Mouse (Mus musculus) right cerebral cortex, postnatal 10 days (tissue): ENCODE results near the gene Ptk6.
A peak's percentile ranks its signal among the peaks of the same experiment; 100 is the strongest.

ENCODE experiments used
- DNase-seq, 2 experiments: peaks; one replicate each; pipeline ENCODE4 v3.0.0; 2021; ENCODE audit warnings: low spot score in 2 of 2

Gene Ptk6

DNA sequence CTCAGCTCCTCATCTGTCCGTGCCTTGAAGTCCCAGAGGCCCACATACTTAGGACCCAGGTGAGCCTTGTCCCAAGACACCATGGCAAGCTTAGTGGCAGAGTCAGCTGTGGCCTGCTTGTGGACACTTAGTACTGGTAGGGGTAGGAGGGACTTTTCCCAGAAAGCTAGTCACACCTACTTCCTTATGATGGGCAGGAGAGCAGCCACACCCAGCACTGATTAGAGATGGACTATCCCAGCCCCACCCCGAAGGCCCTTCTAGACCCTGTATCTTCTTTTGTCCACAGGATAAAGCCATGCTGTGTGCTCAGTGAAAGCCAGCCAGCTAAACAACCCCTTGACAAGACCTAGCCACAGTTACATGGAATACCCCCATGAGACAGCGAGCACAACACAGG is at the start of gene Ptk6:
TSS of gene Ptk6 (minus strand) at position 368 of the 400 bp plus-strand sequence.
- DNase-seq: no peak

DNA sequence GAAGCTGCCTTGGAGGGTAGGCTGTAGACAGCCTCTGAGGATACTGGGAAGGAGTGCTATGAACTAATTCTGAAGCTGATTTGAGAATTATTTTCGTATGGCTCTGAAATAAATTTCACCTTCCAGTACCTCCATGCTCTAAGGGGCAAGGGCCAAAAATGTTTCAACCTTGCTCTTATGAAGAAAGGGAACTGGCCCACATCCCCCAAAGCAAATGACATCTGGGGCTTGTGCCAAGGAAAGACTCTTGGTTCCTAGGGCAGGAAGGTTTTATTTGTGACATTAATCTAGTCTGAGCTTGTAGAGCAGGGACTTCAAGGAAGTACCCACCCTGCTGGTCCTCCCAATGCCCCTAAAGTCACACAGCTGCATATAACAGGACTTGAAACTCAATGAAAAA is 49.3 kb upstream of the Ptk6 start:
- DNase-seq: no peak

DNA sequence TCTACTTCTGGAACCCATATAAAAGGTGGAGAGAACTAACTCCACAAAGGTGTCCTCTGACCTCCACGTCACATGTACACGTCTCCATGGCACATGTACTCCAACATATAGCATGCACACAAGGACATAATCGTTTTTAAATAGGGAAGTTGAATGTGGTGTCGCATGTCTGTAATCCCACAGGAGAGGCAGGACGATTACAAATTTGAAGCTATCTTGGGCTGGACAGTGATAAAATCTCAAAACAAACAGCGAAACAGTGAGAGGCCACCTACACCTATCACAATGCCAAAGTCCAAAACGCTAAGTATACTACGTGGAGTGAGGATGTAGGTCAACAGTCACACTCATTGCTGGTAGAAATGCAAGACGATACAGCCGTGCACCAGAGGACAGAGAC is 46.6 kb upstream of the Ptk6 start:
- DNase-seq: no peak

DNA sequence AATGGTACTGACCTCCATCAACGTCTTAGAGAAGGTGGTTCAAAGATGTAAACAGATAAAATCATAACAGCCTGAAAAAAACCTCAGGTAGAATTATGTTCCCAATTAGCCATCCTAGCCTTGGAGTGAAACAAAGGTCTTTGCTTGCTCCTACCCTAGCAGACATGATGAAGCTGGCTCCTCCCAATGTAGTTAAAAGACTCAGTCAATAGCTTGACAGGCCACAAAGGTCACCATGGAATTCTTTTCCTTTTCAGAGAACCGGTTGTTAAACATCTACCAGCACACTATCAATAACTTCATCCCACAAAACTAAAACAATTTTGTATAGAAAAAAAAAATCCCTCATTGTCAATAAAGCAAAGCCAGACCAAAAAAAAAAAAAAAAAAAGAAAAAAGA is 42.4 kb upstream of the Ptk6 start:
- DNase-seq: no peak

DNA sequence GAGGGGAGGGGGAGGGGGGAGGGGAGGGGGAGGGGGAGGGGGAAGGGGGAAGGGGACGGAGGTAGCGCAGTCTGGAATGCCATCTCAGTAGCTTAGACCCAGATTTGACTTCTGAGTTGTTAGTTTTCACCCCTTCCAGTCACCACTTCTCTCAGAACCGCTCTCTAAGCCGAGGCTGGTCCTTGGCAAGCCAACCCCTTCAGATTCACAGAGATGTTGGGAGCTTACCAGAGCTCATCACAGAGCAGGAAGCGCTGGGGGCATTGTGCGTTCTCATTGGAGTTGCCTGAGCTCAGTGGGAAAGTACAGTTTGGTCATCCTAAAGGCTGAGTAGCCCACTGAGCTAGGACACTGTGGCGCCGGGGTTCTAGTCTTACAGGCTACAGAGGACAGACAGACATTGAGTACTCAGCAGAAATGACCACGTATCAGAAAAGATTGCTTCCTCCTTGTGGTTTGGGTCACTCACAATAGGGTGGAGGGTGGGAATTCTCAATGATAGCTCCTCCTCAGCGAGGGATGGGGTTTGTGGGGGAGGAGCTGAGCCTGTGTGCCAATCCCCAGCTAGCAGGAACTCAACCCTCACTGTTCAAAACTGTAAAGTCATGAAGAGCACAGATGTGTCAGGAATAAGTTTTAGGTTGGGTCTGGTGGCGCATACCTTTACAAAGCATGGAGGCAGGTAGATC is 41.3 kb upstream of the Ptk6 start:
- no peak for DNase-seq

DNA sequence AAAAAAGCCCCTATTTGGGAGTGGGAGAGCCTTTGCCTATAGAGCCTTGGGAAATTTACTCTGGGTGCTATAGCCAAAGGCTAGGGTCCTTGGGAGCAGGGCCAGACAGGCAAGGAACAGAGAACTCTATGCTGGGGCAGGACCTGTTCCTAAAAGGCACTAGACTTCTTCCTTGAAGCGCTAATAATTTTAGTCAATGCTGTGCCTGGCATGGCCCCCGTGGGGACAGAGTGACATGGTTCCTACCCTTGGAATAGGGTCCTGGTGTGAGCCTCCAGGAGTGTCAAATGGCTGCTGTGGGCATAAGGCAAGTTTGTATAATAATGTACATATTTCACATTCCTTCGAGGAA is 39.7 kb upstream of the Ptk6 start:
- DNase-seq: no peak

DNA sequence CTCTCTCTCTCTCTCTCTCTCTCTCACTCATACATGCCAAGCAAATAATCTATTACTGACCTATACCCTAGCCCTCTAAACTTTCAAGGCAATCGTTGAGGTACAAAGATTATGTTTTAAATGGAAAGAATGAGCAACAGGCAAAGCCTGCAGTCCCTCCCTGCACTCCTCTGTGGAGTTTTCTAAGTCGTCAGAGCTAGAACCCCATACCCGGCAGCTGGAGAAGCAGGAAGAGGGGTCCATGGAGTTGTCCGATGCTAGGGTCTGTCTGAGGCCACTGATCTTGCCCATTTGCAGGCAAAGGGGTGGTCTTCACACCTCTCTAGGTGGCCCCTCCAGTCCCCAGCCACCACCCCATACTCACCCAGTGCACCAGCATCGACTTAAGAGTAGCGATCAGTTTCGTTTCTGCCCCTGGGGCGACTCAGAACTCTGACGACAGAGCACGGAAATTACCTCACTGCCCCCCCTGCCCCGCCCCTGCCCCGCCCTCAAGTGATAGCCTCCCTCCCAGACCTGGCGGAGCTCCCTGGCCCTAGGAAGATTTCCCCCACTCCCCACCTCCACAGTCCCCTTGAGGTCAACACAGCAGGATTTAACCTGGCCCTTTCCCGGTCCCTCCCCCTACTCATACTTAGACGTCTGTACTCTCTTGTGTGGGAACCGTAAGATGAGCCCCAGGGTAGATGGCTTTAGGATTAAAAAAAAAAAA is 39.2 kb upstream of the Ptk6 start, which contains the start of gene Helz2:
TSS of gene Helz2 (minus strand) at position 426 of the 712 bp plus-strand sequence.
- no peak for DNase-seq

DNA sequence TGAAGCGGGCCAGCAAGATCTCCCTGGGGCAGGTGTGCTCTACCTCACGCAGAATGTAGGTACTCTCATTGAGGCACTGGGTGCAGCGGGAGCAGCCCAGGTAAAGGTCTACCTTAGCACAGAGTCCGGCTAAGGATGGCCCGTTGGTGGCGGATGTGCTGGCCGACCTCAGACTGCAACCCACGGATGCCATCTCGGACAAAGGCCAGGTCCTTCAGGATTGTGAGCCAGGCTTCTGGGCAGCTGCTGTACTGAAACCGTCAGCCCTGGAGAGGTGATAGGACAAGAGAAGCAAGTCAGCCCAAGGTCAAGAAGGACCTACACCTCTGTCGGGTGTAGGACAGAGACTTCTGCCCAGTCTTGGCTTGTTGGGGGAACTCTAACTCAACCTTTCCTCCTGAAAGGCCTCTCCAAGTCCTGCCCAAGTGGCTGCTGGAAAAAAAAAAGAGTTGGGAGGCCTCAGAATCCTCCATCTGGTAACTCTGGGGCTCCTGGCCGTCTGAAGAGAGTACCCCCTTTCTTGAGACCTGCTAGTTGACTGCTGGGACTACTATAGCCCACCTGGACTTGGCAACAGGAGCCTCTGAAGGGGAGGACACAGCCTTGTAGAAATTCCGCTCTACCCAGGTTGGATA is 38.3 kb upstream of the Ptk6 start:
- no peak for DNase-seq

DNA sequence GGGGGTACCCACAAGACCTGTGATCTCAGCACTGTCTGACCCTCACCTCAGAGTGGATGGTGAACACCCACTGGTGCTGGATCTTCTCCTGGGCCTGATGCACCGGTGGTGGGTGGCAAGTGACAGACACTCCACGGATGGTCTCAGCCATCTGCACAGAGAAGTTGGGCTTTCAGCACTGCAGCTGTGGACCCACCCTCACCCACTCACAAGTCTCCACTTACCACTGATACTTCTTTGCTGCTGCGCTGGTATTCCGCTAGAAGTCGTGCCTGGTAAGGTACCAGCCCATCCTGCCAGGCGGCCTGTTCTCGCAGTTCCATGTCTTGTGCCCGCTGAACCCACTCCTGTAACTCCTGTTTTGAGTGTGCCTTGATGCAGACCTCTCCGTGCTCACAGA is 36.7 kb upstream of the Ptk6 start:
- no peak for DNase-seq

DNA sequence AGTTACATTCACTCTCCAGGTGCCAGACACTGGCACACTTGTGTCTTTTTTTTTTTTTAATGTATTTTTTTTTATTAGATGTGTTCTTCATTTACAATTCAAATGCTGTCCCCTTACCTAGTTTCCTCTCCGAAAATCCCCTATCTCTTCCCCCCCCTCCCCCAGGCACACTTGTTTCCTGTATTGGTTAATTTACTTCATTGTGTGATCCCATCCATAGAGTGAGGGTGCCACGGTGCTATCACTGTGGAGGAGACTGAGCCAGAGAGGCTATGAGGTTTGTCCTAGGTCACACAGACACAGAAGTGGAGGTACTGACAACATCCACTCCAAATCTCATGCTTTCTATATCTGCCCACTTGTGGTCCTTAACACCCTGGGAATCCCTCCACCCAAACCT is 36.3 kb upstream of the Ptk6 start:
- no peak for DNase-seq

DNA sequence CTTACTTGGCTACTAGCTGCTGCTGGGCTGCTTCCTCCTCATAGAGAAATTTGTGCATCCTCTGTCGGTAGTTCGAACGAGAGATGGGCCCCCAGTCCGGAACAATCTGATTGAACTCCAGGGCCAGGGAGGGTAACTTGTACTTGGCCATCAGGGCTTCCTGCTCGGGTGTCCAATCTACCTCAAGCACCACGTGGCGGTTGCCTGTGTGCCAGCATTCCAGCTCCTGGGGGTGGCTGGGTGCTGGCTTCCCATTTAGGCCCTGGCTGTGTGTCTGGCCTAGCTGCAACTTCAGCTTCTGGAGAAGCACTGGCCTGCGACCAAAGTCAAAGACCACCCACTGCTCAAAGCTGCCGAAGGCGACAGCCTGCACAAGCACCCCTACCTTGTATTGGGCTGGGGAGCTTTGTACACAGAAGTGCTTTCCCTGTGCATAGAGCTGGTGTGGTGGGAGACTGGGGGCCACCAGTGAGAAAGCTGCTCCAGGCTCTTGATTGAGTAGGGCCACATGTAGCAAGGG is 35.6 kb upstream of the Ptk6 start:
- no peak for DNase-seq

DNA sequence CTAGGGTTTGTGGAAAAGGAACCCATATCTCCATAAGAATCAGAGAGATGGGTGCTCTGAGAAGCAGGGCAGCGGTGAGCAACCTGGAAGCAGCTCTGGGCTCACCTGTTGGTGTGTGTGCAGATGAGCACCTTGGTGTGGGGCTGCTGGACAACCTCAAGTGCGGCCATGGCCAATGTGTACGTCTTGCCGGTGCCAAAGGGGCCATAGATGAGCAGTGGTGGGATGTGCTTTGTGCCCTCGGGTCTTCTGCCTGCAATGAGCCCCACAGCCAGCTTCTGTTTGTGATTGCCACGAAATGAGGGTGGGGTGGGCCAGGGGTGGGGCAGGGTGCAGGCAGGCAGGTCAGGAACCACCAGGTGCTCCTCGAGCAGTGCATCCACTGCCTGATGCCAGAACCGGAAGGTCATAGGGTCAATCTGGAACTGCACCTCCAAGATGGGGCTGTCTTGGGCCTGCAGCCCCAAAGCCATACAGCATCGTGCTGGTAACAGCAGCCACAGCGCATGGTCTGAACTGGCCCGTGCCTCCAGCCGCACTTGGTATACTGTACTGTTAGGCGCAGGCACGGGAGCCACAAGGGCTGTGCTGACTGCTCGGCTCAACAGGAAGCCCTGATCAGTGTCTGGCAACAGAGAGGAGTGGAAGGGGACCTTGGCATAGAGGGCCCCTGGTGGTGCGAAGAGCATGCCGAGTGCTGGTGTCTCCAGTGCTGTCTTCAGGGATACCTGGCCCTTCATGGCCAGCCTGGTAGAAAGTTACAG is 34.8 kb upstream of the Ptk6 start:
- no peak for DNase-seq

DNA sequence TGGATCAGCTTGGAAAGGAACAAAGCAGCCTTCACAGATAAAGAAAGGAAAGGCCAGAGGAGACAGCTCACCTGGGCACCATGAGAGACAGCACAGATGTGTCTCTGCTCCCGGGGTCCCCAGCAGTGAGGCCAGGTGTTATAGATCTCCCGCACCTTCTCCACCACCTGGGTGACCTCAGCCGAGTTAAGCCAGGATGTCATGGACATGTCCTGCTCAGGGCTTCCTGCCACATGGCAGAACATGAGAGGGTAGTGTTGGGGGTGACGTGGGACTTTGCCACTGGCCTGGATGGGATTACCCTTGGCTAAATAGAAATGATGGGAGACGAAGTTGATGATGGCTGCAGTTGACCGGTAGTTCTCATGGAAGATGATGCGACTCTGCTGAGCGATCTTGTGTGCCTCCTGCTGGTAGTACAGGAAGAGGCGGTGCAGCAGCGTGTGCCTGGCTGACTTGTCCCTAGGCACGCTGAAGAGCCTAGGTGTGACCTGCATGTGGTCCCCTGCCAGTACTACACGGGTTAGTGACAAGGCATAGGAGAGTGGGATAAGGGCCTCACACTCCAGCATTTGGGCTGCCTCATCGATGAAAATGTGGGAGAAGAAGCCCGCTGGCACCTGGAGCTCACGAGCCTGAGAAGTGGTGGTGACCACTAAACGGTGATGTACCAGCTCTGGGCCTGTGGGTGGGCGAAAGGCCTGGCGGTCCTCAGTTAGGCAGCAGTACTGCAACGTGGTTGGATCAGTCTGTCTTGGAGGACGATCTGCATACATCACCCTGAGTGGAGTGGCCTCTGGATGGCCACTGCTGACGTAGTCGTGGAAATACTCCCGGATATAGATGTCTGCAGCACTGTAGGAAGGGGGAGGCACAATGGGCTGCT is 33.3 kb upstream of the Ptk6 start:
- no peak for DNase-seq

DNA sequence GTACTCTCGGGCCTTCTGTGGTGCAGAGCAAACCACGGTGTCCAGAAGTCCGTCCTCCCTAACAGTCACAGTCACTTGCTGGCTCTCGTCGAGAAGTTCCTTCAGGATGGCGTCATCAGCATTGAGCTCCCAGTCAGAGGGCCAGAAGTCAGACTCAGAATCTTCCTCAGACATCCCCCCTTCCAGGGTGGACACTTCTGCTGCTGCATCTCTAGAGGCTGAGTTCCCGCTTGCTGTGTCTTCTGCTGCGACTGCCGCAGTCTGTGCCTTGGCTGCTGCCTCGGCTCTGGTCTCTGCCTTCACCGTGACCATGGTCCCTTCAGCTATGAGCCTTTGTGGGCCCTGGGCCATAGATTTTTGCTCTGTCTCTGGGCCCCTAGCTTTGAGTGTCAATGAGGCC is 32.1 kb upstream of the Ptk6 start:
- no peak for DNase-seq

DNA sequence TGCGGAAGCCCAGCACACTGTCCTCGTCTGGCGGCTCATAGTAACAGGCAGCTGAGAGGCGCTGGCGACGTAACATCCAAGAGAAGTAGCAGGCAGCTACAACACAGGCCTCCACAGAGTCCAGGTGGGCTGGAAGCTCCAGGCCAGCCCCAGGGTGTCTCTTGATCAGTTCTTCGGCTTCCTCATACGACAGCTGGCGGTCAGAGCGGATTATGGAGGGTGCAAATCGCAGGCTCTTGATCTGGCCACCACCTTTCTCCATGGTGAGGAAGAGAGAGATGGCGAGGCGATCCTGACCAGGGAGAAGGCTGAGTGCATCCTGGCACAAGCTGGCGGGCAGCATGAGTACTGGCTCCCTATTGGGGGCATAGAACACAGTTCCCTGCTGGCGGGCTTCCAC is 30.9 kb upstream of the Ptk6 start:
- DNase-seq: no peak

DNA sequence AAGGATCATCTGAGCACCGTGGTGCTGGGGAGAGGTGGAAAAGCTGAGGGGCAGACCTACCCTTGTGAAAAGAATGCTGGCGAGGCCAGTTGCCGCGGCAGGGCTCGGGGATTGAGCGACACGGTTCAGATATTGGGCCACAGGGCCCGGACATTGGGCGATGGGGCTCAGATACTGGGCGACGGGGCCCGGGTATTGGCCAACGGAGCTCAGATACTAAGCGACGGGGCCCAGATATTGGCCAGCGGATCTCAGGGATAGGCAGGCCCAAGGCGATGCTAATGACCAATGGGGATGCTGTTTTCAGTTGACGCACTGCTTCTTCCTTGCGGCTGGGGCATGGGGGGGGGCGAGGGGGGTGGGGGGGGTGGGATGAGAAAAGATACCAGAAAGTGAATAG is 28.6 kb upstream of the Ptk6 start:
- no peak for DNase-seq

DNA sequence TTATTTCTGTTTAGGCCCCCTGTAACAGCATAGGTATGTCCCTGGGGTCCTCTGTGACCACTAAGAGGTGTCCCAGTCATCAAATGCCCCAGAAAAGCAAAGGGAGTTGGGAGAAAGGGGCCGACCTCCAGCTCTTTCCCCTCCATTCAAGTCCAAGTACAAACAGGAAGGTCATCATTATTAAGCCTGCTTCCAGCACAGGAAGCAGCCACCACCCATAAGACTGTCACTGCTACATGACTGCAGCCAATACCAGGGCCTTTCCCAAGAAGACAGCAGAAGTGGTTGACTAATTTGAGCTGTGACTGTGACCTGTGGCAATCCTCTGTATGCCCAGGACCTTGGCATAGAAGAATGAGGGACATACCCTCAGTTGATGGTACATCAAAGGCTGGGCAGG is 25.7 kb upstream of the Ptk6 start:
- DNase-seq: no peak

DNA sequence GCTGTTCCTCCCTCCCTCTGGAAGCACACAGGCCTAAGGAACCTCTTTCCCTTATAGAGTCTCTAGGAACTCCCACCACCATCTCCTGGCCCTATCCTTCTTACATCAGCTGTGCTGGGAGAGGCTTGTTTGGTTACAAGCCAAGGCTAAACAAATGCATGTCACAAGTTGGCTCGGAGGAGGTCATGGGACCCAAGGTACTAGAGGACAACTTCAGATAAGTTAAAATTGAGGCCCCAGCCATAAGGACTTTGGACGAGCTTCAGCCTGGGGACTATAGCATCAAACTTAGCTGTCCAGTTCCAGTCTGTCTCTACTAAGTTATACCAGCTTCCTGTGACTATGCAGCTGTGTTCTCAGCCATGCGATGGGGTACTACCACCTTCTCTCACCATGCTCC is 24.5 kb upstream of the Ptk6 start:
- DNase-seq: no peak

DNA sequence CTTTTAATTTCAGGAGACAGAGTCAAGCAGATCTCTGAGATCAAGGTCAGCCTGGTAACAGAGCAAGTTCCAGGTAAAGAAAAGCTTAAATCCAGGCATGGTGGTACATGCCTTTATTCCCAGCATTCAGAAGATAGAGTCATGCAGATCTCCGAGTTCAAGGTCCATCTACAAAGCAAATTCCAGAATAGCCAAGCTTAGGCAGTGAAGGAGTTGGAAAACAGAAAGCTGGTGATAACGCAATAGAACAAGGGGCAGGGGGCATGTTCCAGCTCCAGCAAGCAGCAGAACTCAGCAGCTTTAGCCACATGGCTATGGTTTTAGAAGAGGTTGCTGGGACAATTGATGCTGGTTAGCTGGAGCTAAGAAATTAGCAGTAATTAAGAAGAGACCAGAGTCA is 22.4 kb upstream of the Ptk6 start:
- DNase-seq: no peak

DNA sequence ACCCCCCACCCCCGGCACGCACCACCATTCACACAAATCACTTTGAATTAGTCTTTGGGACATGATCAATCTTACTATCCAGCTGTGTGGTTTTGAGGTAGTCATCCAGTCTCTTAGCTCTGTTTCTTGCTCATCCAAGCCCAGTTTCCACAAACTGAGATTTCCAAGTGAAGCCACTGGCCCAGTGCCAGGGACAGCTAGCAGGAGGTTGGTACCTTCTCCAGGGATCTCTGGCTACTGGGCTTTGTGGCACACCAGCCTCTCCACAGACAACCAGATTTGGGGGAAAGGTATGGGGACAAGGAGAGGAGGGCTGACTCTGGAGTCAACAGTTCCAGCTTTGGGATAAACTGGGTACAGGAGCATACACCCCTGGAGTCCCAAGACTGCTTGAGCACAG is 17.8 kb upstream of the Ptk6 start:
- DNase-seq: no peak

DNA sequence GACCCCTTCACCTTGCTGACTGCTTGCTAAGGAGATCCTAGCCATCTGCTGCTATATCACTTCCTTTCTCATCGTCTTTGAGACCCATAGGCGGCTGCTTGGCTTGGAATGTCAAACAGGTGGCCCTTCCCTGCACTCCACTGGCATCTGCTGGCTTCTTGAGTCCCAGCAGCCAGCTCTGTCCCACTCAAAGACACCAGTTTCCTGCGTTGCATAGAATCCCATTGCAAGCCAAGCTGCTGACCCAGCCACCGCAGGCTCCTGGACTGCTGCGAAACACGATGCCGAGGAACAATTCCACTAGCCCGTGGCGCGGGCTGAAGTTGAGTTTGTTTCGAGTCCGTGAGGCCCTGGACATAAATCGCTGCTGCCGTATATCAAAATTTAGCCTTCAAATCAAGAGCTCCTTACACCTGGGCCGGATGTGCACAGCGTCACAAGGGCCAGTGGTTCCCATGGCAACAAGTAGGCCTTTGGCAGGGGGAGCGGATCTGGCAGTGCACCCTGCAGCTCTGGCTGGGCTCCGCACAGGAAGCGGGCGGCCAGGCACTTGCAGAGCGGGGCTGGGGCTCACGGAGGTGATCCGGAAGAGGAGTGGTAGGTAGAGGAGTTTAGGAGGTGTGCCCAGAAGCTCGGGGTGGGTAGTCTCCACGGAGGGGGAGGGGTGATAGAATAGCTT is 17.1 kb upstream of the Ptk6 start, which contains the start of gene Fndc11:
TSS of gene Fndc11 (plus strand) at position 476 of the 679 bp plus-strand sequence.
- peak; percentile 68 to 72 for DNase-seq
